Mouse (Mus musculus) kidney, adult 11 months (tissue): ENCODE data around the gene Lmo7.

Experiments used
- DNase-seq: peaks from one replicate; pipeline ENCODE4 v3.0.0; 2022

Gene Lmo7

DNA sequence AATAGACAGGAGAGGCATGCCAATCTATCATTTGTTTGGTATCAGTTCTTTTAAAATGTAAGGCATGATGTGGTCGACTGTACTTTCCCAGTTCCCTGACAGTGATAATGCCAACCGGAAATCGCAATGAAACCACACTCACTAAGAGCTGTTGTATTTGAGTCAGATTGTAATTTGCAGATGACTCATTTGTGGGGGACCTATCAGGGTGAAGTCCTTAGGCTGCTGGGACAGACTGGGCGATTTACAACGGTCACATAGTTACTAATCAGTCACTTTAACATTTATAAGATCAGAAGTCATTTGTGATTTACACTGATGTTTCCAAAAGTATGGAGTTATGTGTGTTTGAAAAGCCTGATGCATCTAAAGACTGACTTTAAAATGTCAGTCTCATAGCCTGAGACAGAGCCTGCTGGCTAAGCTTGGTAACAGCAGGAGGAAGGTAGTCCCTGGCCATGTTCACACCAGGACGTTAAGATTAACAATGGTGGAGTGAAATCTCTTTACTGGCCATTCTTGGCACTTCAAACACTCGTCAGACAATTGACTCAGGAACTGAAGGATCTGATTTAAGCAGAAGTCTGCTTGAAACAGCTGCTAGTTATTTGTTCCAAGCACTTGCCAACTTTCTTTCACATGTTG lies 149.4 kb downstream of the Lmo7 start:
- DNase-seq: no peak

DNA sequence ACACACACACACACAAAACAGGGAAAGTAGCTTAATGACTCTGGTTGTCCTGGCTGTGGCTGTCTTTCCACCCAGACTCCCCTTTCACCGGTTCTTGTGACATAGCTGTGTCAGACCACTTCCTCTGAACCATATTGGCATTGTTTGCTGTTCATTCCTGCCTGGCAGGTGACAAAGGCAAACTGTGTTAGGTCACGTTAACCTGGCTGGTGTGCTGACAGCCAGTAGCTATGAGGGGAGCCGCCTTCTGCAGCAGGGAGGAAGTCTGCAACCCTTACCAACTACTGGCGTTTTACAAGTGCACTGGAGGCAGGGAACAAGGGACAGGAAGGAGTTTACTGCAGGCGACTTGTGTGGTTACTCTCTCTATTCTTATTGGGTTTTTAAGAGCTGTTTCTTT lies 153.2 kb downstream of the Lmo7 start:
- no peak for DNase-seq

DNA sequence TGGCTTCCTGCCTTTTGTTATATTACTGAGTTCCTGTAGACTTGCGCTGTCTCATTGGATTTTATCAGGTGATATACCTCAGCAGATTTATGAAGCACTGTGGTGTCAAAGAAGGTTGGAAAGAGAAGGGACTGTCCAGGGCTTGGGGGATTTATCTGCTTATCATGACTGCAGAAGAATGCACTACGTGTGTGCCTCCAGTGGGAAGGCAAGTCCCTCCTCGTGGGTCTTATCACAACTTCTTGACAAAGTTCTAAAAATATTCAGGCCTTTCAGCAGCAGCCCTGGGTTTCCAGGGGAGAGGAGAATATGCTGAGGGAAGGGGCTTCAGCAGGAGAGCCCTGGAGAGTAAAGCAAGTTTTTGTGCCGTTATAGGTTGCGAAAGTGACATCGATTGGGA lies 154.0 kb downstream of the Lmo7 start:
- no peak for DNase-seq

DNA sequence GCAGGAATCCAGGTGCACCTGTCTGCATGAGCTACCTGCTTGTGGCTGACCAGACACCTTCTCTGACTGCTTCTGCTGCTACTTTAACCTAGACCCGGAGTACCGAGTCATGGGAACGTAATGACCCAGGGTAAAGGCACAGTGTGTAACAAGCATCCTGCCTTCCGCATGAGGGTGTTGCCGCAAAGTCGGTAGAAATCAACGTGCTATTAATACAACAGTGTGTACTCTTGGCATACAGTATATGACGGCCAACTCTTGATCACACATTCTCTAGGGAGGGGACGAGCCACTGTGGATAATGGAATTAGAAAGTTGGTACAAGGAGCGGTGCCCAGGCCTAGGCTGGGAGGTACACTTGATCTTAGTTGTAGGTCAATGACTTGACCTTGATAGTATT lies 156.6 kb downstream of the Lmo7 start:
- DNase-seq: no peak

DNA sequence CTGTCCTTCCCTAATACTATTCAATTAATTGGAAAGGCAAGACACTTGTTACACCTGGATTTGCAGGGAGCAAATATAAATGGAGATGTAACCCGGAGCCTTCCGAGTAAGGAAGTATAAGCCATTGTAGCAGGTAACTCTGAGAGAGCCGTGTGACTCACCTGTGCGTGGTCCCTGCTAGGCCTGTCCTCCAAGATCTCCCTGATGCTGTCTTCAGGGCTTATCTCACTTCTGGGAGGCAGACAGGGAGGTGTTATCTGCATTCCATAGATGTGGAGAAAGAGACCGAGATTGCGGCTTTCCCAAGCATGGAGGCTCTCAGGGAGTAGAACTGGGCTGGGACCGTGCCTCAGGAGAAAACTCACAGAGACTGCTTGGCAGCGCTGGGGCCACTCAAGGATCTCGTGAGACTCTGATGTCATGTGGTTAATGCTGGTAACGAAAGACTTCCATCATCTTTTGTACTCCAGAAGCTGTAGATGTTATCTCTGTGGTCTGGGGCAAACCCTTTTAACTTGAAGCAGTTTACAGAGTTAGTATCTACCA lies 162.2 kb downstream of the Lmo7 start:
- no peak for DNase-seq

DNA sequence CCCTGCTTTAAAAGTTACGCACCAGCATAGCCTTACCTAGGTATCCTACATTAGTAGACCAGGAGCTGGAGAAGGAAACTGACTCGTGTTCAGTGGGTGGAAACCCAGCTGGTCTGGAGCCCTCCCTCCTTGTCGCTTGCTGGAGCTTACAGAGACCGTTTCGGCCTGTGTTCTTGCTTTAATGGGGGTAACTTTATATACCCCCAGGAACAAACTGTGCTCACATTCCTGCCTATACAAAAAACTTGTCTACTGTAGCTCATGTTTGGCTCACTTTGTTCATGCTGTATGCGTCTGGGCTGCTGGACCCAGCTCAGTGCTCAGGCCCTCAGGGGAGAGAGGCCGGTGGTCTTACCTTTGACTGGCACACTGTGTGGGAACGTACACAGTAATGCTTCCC lies 162.7 kb downstream of the Lmo7 start:
- no peak for DNase-seq

DNA sequence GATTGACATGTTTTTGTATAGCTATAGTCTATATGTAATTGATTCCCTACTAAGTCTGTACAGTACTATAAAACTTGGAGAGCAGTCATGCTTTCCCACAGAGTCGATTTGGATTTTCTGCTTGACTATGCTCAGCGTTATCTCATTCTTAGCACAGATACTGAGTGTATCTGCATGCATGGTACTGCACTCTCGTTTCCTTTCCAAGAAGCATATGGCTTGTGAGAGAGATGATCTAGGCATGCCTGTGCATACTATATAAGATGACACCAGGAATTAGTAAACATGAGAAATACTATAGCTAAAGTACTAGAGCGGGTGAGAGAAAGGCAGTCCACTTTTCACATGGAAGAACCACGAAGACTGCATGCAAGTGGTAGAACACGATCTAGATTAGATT lies 163.5 kb downstream of the Lmo7 start:
- DNase-seq: no peak

DNA sequence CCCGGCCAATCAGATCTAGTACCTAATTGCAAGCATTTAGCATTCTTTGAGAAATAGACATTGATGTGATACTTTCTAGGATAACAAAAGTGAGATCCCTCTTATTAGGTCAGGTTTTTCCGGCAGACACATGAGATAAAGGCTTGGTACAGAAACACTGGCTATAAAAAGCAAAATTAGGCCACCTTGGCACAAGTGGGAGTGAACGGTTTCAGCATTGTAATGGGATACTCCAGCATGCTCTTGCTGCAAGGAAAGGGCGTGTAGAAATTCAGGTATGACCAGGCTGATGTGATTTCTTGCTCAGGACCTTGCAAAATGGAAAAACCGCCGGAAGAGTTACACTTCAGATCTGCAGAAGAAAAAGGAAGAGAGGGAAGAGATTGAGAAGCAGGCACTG lies 168.5 kb downstream of the Lmo7 start:
- no peak for DNase-seq

DNA sequence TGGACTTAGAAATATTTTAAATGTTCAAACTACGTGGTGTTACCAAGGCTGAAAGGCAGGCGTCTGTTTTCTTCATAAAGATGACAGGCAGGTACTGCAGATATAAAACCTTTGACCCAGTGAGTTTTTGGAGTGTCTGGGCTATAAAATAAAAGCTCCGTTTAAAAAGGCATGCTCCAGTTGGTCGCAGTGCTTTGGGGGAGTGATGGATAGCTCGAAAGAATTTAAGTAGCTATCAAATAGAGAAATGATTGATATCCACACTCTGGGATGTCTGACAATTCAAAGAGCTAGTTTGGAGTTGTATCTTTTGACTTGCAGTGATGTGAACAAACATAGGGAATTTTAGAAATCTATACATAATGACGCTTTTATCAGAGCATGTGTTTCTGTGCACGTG lies 171.7 kb downstream of the Lmo7 start:
- no peak for DNase-seq

DNA sequence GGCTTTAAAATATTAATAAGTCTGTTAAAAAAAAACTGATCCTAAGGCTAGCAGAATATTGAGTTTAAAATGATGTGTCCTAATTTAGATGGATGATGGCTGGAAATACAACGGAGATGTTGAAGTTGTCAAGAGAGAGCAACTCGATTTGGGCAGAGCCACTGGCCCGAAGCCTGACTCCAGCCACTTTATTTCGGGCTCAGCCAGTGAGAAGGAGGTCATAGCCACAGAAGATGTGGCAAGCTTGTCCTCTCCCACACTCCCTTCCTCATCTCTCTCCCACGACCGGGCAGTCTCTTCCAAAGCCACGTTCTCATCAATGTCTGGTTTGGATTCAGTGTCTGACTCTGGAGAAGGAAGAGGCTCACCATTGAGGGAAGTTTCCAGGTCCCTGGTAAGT lies 172.2 kb downstream of the Lmo7 start:
- DNase-seq: no peak

DNA sequence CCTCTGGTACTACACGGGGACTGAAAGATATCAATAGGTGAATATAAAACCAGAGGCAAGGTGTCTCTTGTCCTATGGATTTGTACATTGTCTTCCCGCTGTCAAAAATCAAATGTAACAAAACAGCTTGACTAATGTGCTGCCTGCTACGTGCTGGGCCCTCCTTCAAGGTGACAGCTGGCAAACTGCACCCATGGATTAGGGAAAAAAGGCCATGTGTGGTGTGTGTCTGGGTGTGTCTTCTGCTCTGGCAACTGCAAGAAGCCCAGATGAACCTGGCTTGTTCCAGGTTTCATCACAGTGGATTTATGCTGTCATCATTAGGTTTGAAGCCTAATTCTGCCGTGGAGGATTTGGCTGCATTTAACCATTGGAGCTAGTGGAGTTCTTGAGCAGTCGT lies 174.0 kb downstream of the Lmo7 start:
- no peak for DNase-seq

DNA sequence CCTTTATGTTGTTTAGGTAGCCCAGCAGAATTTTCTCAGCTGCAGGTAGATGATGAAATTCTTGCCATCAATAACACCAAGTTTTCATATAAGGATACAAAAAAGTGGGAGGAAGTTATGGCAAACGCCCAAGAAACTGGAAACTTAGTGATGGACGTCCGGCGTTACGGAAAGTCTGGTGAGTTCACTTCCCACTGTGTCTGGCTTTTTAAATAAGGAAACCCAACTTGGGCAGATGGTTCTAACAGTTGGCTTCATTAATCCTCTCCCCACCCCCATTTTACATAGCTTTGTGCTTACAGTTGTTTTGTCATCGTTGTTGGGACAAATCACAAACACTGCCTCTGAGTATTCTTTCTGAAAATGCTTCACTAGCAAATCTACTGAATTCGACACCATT lies 182.2 kb downstream of the Lmo7 start:
- no peak for DNase-seq

DNA sequence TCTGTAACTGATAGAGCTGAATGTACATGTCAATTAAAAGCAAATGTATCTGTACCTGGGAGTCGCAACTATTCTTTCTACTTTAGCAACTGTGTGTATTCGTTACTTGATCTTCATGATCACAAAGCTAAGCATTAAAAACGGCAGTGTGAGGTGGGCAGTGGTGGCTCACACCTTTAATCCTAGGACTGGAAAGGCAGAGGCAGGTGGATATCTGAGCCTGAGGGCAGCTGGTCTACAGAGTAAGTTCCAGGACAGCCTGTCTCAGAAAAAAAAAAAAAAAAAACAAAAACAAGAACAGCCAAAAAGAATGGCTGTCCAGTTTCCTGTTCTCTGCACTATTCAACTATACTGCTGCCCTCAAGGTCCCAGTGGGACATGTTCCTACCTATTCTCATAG lies 182.6 kb downstream of the Lmo7 start:
- no peak for DNase-seq

DNA sequence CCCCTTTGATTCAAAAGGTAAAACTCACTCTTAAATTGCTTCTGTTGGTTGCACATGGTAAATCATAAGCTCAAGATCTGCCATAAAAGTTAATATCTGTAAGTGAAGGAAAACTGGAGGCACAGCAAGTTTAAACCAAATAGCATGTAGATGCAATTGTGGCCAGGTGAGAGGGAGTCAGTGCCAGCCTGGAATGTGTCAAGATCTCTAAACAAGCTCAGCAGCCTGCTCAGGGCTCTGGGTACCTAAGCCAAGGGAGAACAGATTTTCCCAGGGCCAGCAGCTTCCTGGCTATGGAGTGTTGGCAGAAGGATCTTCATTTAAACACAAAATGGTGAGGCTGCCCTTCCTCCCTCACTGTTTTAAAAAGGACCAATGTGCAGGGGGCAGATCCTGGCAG lies 184.6 kb downstream of the Lmo7 start:
- peak; percentile 61 for DNase-seq

DNA sequence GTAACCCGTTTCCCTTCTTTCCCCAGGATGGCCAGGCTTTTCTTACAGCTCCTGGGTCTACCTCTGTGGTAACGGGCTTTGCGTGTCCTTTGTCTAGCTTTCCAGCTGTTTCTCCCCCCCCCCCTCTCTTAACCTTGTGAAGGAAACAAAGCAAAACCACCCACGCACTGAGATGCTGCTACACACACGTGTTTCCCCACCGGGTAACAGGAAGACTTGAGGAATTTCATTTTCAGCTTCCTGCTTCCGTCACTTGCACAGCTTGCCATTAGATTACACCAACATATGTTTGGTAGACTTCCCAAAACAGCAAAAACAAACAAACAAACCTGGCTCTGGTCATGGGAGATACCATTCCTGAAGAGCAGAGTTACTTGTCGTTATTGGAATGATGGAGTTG lies 186.1 kb downstream of the Lmo7 start:
- DNase-seq: no peak

DNA sequence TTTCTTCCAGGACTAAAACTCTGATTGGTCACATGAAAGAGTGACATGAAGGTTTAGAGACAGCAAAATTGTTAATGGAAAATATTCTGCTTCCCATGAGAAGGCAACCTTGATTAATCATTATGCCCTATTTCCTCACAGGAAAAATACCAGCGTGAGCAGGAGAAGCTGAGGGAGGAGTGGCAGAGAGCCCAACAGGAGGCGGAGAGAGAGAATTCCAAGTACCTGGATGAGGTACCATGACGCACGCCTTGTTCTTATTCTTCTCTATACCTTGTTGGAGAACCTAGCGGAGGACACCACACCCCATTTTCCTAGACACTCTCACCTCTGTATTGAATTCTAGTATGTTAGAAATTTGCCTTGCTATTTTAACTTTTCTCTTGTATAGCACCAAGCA lies 188.7 kb downstream of the Lmo7 start:
- peak; percentile 57 for DNase-seq

DNA sequence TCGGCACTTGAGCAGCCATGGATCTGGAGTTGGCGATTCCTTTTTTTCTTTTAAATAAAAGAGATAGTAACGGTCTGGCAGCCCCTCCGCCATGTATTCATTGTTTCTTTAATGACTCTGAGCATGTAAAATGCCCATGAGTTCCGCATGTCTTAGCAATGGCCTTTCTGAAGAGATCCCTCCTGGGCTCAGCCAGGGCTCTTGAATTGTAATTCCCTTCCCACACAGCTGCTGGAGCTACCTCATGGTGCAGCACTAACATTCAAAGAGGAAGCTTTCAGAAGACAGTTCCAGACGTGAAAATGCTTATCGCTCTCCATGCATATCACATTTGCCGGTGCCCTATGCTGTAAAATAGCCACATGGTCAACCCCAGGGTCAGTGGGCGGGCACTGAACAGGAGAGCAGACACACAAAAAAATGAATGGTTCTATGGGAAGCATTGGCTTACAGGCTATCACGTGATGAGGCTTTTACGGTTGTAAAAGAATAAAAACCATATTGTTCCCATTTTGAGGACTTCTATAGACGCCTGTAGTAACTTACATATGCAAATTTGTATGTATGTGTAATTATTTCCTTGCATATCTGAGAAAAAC lies 198.0 kb downstream of the Lmo7 start:
- DNase-seq: no peak

DNA sequence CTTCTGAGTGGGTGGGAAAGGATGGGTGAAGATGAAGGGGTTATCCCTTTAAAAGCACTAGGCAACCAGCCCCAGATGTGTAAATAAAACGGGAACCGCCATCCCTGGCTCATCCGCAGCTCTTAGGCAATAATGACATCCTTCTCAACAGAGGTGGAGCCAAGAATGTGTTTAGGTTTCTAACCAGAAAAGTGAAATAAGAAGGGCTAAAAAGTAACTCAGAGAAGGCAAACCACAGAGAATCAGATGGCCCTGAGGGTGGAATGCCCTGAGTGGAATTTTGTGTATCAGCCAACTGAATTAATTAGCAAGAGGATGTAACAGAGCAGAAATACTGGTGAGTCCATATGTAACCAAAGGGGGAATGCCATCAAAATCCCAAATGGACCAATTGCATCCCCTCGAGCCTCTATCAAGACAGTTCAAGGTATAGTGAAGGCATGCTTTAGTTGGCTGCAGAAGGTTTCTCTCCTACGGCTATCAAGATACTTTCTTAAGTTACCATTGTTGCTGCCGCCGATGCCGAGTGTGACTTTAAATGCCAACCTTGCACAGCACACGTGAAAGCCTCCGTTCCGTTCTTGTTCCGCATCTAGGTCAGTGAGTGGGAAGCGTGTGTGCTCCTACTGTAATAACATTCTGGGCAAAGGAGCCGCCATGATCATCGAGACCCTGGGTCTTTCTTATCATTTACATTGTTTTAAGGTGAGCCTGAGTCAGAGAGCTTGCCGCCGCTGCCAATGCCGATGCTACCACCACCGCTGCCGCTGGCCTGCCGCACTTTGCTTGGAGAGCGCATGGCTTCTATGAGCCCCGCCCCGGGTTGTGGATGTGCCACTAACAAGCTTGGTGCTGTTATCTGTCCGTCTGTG lies 201.1 kb downstream of the Lmo7 start:
- peak; percentile 58 for DNase-seq

DNA sequence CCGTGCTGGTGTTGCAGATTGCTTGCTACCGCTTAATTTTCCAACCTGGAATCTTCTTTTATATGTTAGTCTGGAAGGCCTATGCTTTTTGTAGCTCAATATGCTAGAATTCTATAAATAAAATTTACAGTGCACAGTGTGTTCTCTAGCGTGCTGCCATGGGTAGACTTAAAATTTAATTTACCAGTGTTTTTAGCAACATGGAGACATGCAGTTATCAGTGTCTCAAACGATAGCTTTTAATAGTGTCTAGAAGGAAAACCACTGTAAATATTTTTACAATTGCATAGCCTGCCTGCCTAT lies 201.6 kb downstream of the Lmo7 start:
- no peak for DNase-seq

DNA sequence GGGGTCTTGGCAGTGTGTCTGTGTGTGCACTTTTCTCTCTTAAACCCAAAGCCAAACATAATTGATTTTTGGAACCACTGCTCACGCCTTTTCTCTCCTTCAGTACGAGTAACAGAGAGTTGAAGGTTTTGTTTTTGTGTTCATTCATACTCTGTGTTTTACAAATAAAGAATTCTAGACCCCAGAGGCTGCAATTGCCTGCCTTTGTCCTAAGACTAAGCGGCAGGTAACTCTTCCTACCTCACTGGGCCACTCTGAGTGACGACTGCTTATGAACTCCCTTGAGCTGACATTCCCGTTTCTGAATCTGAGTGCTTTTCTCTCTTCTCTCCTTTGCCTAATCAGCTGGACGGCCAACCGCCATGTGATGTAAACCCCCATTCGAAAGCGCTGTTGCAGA lies 203.8 kb downstream of the Lmo7 start:
- DNase-seq: no peak

DNA sequence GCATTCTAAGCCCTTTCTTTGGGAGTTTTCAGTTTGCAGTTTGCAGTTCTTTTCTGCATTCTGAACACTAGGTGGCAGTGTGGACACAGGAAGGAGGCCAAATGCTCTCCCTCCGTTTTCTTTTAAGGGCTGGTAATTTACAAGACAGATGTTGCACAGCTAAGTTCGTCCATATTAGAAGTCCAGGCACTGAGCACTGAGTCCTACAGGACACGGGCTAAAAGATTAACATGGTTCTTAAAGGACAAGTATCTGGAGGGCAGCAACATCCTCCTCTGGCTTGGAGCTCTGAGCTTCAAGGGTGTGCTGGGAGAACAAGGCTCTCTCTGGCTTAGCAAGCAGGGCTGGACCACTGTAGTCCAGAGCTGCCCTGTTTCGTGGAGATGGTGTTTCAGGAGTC lies 213.2 kb downstream of the Lmo7 start:
- no peak for DNase-seq

DNA sequence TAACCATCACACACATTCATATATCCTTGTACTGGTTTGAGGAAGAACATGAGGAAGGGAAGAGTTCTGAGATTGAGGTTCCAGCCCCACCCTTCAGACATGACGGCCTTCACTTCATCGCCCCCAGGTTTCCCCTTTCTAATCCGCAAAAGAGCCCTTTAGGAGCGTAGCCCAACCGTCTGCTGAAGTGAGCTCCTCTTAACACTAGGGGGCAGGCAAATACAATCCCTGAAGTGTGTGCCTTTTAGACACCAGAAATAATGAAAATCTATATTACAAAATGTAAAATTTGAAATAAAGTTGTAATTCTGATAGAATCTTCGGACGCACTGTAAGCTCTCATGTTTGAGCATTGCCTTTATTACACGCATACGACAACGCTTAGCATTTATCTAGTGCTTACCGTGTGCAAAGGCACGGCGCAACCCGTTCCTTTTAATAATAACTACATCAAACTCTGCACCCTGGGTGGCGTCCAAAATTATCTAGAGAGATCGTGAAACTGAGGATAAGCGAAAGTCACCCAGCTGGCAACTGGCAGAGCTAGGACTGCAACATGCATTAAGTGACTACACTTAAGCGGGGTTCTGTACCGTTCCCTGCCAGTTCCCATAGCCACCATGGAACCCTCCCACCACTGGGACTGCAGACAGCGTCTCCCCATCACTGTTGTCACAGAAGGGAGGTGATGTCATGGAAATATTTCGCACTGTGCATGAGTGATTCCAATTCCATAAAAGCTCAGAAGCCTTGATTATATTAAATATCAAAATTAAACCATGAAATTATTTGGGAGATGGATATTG lies 217.2 kb downstream of the Lmo7 start:
- DNase-seq: no peak

DNA sequence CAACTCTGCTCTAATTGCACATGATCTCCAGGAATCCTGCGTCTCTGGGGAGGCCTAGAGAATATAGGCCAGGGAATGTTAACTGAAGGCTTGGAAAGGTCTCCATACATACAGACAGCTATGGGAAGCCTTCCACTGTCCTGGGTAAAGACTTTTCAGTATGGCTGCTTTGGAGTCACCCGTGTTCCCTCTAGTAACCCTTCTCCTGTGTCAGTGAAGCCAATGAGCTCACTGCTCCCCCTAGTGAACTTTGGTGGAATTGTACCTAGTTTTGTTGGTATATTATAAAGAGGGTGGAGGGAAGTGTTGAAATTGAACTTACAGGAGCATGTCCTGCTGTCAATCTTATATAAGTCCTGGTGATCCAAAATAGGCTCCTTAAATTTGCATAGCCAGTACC lies 219.4 kb downstream of the Lmo7 start:
- DNase-seq: no peak
